Mouse (Mus musculus) CH12.LX (cell line): Measurements from ENCODE around the gene Rsu1.

Experiments
- CTCF ChIP-seq, 2 experiments: IDR thresholded peaks in 1 of 2; conservative IDR thresholded peaks in 1 of 2; 2 replicates each; pipeline ENCODE4 v1.5.1; 2011 to 2012; ENCODE audit warnings: low read depth in 2 of 2, low read length in 2 of 2, improper control_type of control experiment in 1 of 2, inconsistent platforms in 1 of 2, mild to moderate bottlenecking in 1 of 2, moderate library complexity in 1 of 2
- GABPA ChIP-seq: IDR thresholded peaks from 2 replicates; pipeline ENCODE4 v1.6.1; 2012; ENCODE audit warnings: low read depth, low read length, improper control_type of control experiment, inconsistent platforms; ENCODE audit not compliant: insufficient replicate concordance

- TF ChIP-seq GABPA (no peak), CTCF (conservative IDR thresholded peaks at IDR 0.05 in 1 of 2, IDR thresholded peaks at IDR 0.05 in 1 of 2; ENCODE audit: low read depth in 2 of 2, low read length in 2 of 2) (no peak)
Measured at GRCm38 (mm10) chr2:13169962-13170361, 101.3 kb downstream of the Rsu1 start.
